Mouse (Mus musculus) forelimb bud, embryonic 11.5 days (tissue): ENCODE measurements around the gene Carhsp1.

Source experiments
- DNase-seq: peaks from one replicate; pipeline ENCODE4 v3.0.0-alpha.2; 2012; ENCODE audit warnings: low read depth, low spot score

Gene Carhsp1

DNA sequence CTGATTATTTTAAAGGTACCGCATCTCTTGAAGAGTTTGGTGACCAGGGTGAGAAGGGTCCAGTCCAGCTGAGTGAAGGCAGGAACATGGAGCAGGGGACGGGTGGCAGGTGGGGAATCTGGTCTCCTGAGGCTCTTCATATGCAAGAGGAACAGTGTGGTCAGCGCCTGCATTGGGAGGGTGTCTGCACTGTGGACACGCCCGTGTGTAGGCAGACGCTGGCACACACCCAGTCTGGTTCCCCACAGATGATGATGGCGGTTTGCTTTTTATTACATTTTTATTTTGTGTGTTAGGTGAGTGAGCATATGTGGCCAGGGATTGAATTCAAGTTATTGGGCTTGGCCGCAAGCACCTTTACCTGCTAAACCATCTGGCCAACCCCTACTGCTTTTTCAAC, 3.6 kb upstream of the Carhsp1 start:
- DNase-seq, result no peak

DNA sequence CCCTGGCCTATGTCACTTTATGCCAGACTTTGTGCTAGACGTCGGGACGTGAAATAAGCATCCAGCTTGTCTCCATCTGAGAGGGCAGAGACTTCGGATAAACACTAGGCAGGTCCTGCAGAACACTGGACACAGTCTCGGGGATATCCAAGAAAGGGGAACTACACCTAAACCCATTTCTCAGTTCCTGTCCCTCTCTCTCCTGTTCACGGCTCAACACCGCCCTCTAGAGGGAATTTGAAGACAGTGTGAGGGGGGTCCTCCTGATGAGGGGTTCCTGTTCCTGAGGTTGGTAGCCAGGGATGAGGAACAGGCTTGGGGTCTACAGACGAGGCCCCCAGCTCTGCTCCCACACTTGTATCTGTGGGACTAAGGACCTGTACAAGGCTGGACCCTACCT, 2.2 kb upstream of the Carhsp1 start:
- DNase-seq, result peak; percentile 79

DNA sequence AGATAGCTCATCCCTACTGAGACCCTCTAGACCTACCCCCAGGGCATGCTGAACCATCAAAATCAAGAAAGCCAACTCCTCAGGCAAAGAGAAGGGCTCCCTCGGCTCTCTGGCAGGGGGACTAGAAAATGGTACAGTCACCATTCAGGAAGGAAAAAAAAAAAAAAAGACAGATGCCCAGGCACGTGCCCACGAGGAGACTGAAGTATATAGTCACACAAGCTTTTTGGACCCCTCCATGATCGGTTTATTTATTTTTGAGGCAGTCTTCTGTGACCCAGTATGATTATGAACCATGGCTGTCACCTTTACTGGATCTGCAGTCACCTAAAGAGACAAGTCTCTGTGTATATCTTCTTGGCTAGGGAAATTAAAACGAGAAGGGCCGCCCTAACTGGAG, 1.4 kb upstream of the Carhsp1 start:
- no peak for DNase-seq

DNA sequence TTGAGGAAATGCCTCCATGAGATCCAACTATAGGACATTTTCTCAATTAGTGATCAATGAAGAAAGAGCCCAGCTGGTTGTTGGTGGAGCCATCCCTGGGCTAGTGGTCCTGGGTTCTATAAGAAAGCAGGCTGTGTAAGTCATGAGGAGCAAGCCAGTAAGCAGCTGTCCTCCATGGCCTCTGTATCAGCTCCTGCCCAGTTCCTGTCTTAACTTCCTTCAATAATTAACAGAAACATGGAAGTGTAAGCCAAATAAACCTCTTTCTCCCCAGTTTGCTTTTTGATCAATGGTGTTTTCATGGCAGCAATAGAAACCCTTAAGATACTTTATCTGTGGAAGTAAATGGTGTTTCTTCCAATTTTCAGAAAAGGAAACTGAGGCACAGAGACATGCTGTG, 856 bp upstream of the Carhsp1 start:
- DNase-seq, result no peak

DNA sequence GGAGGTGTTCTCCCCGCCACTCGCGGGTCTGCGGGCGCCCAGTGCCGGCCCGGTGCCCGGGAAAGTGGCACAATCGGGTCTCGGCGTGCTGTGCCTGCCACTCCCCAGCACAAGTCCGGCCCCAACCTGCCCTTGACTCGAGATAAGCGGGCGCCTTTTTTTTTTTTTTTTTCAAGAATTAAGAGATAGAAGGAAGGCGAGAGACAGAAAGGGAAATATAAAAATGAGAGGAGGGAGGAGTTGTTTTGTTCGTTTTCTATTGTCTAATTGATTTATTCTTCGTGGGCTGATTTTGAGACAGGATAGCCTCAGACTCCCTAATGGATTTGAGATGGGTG, 364 bp upstream of the Carhsp1 start:
- DNase-seq, result no peak

DNA sequence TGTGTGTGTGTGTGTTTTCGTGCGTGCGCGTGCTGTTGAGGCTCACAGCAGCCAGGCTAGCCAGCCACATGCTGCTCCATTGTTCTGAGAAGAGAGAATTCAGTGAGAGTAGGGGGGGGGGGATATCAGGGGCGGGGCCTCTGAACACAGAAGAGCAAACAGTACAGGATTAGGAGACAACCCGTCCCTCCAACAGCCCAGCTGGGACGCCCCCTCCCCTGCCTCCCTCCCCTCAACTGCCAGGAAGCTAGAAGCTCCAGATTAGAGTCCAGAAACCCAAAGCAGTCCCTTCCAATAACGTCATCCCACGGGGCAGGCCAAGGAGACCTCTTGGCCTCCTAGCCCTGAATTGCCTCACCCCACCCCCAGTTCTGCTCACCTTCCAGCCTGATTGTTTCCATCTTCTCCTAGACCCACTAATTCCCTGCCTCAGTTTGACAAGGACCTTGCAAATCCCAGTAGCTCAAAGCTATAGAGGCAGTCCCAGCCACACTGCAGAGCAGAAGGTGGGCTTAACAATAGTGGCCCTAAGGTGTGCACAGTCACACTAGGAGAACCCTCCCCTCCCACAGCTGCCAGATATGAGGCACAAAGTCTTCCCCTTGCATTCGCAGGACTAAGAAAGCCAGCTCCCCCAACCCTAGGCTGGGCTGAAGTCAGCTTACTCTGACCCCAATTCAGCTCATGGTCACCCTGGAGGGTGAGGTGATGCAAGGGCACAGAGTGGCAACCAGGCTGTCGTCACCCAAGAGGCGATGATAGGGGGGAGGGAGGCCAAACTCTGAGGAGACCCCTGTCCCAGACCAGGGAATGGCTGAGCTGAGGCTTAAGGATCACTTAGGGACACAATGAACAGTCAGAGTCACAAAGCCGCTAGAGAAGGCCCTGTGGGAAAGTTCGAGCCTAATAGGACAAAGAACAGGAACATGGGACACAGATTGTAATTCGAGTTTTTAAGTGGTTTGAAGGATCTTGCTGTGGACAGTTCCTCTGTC, 1.6 kb downstream of the Carhsp1 start:
- DNase-seq, result peak; percentile 26

DNA sequence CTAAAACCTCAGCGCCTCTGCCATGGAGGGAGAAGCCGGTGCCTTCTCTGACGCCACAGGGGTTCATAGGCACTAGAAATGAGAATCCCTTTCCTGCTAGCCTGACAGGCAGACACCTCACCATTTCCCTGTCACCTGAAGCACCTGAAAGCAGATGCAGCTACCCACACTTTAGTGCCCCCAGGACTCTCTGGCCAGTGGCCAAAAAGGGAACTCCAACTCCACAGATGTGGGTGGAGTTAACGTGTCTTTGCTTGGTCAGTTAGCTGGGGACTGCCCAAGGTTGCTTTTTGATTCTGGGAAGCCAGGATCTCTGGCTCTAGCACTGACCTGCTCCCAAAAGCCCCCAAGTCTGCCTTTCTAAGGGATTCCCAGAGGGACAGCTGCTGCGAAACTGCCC, 2.5 kb downstream of the Carhsp1 start:
- no peak for DNase-seq

DNA sequence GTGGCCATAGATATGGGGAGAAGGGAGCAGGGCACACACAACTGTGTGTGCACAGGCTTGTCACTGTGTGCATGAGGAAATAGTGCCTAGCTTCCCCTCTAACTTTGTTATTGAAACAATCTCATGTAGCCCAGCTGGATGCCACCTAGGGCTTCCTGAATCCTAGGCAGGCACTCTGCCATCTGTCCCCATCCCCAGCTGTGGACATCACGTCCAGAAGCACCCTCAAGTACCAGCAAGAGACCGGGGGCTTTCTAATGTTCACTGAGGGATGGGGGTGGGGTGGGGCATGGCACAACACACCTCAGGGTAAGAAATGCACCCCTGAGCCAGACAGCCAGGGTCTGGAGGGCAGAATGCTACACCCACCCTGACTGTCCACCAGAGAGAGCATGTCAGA, 3.6 kb downstream of the Carhsp1 start:
- DNase-seq, result no peak

DNA sequence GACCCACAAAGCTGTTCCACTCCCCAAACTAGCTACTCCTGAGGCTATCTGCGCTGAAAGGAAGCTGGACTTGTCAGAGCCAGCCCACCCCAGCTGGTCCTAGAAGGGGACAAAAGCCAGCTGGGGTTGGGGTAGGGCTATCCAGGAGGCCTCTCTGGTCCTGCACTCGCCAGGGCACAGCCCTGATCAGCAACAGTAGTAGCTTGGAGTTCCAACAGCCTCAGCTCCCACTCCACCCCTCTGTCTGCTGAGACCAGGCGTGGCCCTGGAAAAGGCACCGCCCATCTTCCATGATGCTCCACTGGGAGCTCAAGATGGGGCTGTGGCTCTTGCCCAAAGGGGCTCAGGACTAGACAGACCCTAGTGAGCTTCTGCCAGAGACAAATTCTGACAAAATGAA, 4.1 kb downstream of the Carhsp1 start:
- no peak for DNase-seq

DNA sequence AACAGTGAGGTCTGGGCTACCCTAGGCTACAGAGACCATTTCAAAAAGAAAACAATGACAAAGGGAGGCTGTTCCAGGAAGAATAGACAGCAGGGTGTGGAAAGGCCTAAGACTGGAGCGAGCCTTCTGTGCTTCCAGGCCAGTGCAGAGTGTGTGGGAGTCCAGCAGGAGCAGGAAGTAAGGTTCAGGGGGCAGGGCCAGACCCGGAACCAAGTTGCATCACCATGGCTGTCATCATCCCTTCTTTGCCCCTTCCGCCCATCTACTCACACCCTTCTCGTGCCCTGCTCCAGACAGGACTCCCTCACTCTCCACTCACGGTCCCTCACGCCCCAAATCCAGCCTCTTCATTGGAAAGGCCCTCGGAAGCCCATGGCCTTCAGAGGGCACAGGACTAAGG, 4.7 kb downstream of the Carhsp1 start:
- no peak for DNase-seq

DNA sequence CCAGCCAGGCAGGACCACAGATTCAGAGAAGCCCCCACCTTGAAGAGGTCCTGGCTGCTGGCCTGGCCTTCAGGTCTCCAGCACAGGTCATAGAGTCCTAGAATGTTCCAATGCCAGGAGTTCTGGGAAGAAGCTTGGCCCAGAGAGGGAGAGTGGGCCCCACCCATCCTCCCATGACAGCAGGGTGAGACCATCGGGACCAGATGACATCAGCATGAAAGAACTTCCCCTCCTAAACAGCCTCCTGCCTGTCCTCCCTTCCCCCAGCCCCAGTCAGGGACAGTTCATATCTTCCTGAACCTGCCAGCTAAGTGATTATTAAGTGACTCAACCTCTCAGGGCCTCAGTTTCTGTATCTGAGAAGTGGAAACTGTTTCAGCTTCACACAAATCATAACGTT, 5.5 kb downstream of the Carhsp1 start:
- no peak for DNase-seq

DNA sequence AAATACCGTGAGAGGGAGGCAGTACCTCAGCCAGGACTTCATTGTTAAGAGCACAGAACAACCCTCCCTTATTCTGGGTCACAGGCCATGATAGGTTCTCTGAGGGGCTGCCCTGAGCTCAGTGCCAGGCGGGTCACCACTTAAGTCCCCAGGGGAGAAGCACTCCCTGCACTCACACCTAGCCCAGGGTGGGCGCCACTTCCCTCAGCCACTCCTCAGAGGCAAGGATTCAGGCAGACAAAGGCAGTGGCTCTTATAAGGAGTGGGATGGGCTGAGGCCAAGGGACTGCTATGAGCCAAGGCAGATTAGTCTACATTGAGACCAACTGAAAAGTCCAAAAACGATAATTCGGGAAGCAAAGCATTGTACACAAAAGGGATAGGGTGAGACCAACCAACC, 6.6 kb downstream of the Carhsp1 start:
- DNase-seq, result no peak

DNA sequence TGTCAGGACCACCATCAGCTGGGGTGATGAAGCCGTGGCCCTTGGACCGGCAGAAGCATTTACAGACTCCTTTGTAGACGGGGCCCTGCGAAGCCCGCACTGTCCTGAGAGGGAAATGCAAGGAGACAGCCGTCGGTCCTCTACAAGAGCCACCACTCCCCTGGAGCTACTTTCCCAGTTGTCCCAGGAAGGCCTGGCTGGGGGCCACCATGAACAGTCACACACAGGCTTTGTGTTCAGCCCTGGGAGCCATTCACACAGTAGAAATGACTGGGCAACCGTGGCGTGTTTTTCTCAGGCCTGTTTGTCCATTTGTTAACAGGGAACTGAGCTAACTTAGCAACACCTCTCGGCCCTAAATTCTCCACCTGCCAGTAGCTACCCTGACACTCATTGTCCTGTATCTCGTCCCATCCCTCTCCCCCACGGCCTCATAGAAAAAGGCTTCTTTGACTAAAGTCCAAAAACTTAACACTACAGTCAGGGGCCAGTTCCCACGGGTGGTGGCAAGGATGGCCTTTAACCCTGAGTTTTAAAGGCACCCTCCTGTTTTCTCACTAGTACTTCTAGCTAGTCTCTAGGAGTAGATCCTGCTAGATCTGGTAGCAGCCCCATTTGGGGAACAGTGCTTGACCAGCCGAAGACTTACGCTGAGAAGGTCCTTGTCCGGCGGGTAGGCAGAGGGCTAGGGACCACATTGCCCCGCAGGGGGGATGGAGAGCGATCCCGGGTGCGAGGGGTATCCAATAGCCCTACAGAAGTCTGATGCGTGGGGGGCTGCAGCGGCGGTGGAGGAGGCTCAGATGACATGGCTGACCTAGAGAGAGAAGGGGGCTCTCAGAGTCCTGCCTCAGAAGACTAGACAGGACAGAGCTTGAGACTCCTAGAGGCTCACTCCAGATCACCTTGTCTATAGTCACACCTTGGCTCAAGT, 8.1 kb downstream of the Carhsp1 start:
- DNase-seq, result no peak

DNA sequence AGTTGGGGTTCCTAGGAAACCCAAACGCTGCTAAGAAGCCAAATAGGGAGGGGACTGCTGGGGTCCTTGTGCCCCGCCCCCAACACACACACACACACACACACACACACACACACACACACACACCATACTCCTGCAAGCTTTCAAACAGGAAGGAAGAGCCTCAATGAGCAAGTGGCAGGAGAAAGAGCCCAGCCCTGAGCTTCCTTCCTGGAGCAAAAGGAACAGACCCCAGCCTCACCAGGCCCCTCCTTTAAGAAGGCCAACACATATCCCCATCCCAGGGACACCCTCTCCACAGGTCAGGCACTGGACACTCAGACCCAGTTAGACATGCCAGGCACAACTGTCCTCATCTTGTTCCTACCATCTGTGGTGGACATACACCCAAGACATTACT, 8.9 kb downstream of the Carhsp1 start:
- no peak for DNase-seq

DNA sequence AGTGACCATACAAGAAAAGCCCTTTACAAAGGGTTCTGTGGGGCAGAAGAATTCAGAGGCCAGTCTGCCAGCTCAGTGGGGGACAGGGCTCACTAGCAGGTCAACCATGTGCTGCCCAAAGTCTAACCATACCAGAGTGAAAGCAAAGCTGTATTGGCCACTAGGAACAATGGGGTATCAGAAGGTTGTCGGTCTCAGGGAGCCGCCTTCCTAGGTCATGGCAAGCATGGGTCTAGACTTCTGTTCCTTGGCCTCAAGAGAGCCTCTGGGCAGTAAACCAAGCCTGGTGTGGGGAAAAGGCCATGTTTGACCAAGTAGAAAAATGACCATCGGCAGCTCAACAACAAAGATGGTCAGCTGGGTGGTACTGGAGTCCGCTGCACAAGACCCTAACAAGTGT, 13.2 kb downstream of the Carhsp1 start:
- DNase-seq, result no peak

DNA sequence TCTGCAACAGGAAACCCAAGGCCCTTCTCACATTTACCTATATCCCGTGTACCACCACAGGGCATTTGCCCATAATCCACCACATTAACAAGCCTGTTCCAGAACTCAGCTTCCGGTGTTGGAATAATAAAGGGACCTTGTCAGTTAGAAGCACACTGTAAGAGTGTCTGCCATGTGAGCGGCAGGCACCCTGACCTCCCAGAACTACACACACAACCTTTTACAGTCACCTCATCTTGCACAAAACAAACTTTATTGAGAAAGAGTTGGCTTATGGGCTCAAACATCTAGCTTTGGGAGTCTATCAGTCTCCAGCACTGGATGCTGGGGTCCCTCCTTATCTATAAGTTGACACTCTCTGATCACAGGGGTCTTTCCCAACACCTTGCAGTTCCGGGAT, 13.6 kb downstream of the Carhsp1 start:
- no peak for DNase-seq

DNA sequence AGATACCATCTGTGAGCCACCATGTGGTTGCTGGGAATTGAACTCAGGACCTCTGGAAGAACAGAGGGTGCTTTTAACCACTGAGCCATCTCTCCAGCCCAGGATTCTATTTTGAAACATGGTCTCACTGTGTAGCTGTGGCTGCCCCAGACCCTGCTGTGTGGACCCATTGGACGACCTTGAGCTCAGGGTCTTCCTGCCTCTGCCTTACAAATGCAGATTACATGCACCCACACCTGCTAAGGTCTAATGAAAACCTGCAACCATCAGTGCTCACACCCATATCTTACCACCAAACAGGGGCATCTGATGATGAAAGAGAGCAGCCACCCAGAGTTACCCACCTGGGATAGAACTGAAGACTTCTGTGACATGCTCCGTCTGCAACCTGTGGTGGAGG, 15.7 kb downstream of the Carhsp1 start:
- no peak for DNase-seq

DNA sequence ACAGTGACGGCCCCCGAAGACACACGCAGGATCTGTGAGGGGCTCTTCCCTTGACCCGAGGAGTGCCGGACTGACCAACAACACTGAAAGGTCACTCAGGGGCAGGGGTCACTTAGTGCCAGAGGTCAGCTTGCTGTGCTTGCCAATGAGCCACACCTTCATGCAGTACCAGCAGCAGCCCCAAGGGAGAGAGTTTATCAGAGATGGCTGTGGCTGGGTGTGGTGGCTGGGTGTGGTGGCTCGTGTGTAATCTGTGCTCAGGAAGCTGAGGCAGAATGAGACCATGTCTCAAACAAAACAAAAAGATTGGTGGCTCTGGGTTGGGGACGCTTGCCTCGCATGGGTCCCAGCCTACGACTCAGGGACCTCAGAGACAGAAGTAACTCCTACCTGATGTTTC, 16.4 kb downstream of the Carhsp1 start:
- no peak for DNase-seq

DNA sequence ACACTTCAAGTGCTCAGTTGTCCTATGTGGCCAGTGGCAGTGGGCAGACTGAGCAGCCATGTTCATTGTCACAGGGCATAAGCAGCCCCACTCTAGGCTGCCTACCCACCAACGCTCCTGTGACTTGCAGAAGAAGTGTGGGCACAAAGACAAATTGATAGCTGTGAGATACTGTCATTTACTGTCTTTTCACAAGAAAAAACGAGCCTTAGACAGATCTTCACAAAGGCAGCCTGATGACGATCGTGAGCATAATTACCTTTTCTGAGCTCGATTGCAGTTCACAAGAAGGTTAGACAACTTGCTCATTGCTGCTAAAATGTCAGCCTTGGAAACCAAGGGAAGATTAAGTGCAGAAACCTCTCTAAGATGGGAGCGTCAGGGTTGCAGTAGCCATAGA, 16.8 kb downstream of the Carhsp1 start:
- no peak for DNase-seq

DNA sequence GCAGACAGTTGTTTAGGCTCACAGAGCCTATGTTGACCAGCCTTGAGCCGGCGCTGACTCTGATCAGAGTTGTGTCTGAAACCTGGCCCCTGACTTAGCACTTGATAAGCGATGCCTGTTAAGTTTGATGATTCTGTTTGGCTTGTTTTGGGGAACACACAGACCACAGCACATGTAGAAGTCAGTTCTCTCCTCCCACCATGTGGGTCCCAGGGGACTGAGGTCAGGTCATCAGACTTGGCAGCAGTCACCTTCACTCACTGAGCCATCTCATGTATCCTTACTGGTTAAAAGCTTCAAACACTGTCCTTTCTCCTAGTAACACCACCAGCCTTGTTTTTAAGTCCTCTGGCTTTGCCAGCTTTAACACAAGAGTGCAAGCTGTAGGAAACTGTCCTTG, 21.9 kb downstream of the Carhsp1 start:
- no peak for DNase-seq

DNA sequence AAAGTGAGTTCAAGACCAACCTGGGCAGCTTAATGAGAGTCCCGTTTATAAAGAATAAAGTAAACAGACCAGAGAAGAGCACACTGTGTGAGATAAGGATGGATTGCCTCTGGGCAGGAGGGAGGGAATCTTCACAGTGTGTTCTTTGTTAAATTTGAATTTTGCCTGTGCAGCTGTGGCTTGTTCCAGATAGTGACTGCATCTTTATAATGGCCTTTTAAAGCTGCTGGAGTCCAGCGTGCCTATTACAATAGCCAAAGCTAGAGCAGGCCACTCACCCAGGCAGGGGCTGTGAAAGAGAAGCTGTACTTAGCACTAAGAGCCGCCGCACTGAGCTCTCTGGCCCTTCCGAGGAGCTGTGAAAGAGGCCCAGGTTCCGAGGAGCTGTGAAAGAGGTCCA, 26.4 kb downstream of the Carhsp1 start:
- DNase-seq, result no peak

DNA sequence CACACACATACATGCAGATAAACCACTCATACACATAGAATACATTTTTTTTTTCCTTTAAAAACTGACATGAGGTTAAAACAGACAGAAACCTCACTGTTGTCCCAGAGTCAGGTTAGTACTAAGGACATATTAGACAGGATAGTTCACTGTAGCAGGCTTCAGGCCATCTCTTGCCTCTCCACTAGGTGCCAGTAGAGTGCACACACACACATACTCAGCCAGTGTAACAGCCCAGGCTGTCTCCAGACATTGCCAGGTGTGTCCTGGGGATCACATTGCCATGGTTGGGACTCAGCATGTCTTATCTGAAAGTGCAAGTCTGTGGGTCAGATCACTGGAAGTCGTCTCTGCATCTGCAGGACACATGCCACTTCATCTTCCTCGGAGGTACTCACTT, 28.1 kb downstream of the Carhsp1 start:
- DNase-seq, result no peak
